Mouse (Mus musculus): ENCODE data around the gene Tomt.

GRCm38 (mm10) chr7:101895695-101896094, 10.5 kb downstream of the Tomt start:
- TF ChIP-seq CTCF (IDR thresholded peaks at IDR 0.05; ENCODE audit: extremely low read depth, insufficient read depth, low read length) (0 out of 2 replicates have a peak, but pooled peaks have one; percentile 8), POLR2A (IDR thresholded peaks at IDR 0.05; ENCODE audit: extremely low read depth, insufficient read depth, low read length) (no peak)
